Mouse (Mus musculus) mouse trophoblast stem cell (cell line): ENCODE measurements at regions not wholly inside any gene's neighbourhood (a gene's known extent, or its start where the extent isn't known, plus 50 kb on each side); places are given as distances from the start of the nearest gene placed in this dataset.

Experiments used
- in situ Hi-C, 2 experiments: fragments of 300-500 bp; cut with MseI, MboI; formaldehyde crosslinking; loops; 2 replicates in 1 of 2; 3 replicates in 1 of 2; pipeline ENCODE4 v1.15.1; 2025

DNA sequence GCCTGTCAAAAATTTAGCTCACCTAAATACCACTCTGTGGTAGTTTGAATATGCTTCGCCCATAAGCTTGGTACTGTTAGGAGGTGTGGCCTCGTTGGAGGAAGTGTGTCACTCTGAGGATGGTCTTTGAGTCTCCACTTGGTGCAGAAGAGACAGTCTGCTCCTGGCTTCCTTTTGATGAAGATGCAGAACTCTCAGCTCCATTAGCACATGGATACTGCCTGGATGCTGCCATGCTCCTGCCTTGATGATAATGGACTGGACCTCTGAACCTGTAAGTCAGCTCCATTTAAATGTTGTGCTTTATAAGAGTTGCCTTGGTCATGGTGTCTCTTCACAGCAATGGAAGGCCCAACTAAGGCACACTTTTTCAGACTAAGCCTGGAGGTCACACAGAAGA, 56.9 kb upstream of the Pik3r1 start:
- in situ Hi-C loops, result no loop called here

DNA sequence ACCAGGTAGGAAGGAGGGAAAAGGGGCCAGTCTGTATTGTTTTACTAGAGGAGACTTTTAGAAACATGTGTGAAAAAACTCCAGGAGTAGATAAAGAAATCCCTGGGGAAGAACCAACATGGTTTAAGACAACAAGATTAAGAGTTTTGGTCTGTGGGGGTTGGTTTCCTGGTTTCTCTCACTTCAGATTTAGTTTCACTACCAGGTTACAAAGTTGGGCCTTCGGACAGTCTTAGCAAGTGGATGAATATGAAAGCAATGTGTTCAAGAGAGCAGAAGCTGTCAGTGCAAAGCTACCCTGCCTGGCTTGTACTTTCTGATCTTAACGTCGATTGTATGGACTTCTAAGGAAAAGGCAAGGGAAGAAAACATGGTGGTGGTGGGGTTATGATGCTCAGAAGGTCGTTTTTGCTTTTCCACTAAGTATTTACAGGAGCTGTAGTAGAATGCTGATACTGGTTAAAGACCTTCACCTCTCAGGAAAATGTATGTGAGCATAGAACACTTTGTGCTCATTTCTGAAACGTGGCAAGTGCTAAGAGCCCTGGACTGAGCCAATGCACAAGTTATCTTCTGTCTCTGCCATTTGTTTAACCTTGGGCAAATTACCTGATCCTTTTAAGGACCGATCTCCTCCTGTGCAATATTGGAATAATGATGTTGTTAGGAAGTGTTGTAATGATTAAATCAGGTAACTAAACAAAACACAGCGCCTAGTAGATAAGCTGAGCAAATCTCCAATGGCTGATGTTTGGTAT, 64.0 kb upstream of the Pik3r1 start:
- in situ Hi-C loops, result no loop called here

DNA sequence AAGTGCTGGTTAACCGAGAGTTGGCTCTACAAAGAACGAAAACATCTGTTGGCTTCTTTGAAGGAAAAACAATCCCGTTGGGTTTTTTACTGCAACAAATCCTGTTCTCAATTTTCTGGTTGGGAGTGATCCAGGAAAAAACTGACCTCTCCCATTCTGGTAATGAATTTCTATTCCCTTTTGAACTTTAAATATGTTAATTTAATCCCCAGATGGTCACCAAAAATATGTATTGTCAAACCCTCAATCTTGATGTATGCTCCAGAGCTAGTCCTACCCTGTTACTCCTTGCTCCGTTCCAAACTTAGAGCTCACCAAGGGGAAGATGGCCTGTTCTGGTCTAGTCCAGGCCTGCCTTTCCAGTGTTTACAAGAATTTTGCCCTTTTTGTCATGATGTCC, 66.5 kb upstream of the Pik3r1 start:
- in situ Hi-C loops, result no loop called here

DNA sequence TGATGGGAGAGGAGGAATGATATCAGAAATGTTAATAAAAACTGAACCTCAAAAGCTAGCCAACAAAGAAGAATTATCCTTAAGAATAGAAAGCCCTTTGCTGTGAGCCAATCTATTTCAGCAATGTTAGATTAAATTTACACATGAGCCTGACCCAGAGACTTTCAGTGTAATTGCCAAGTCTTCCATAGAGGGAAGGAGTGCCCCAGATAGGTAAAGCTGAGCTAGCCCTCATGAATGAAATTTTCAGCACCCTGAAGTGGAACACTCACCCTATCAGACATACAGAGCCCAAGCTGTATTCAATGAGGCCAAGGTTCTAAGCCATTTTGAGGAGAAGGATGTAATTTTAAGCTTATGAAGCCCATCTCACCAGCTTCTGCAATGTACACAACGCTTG, 69.0 kb upstream of the Pik3r1 start:
- in situ Hi-C loops, result no loop called here

DNA sequence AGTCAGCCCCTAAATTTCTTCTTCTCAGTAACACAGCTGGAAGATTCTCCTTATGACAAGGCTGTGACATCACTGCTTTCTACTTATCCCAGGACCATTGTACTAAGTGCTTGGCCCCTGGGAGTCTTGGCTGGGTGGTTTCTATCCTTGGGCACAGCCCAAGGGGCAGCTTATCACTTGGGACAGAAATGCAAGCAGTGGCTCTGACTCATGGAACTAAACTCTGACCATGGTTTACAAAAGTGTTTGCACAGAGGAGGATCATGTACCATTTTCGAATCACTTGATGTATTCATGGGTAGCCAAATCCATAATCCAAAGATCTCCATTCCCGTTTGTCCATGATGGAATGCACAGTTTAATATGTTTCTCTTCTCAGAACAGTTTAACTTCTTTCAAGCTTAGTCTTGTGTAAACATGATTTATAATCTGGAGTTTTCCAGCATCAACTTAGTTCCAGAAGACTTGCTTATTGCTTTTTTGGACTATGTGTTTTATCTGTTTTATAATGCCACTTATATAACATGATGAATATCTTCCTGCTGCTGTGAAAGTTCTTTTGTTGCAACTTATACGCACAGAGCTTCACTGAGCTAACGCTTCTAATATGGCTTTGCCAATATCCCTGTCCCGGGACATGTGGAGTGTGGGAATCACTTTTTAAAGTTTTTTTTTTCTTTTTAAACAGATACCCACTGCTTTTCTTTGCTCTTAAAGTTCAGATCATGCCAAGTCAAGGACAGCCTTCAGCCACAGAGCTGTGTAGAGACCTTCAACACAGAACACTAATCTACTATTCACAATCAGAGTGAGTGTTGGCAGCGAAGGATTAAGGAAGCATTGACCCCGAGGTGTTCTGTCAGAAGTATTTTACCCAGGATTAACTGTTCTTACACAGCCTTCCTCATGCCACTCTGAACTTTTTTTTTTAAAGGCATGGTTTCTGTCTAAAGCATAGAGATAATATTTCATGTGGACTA, 76.7 kb upstream of the Pik3r1 start:
- in situ Hi-C loops, result no loop called here

DNA sequence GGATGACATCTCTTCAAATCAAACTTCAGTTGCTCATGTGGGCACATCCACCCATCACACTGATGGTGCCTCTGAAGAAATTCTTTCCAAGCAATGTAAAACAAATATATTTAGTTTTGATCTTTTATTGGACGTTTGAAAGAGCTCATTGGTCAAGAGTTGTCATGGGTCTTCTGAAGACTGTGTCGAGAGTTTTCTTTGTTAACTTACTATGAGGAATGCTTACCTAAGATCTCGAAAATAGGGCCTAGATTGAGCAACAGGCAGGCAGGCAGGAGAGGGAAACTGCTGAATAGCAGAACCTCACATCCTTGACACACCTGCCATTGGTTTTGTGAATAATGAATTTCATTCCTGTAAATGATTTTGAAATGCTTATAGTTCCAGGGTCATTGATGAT, 78.0 kb upstream of the Pik3r1 start:
- in situ Hi-C loops, result no loop called here

DNA sequence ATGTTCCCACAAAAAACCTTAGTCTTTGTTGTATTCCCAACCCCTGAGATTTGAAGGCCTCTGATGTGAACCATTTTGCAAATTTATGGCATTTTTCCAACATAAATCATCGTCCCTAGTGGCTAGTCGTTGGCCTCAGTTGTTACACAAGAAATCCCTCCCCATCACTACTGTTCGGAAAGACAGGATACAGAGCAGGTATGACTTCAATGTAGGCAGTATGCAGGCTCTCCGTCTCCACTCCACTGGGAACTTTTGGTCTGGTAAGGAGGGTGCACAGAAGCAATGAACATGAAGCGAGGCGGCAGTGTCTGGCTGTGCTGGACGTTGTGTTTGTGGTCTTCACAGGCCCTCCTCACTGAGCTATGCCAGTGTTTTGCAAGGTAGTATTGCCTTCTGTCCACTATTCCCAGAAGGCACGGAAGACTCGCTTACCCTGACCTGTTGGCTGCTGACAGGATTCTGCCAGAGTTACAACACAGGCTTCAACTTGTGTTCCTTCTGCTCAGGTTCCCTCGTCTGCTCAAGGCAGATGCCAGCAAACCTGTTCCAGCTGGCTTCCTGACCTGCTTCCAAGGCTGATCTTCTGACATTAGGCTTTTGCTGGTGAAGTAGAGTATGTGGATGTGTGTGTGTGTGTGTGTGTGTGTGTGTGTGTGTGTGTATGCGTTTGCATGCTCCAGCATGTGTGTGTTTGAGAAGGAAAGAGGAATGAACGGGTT, 80.0 kb upstream of the Pik3r1 start:
- in situ Hi-C loops, result no loop called here

DNA sequence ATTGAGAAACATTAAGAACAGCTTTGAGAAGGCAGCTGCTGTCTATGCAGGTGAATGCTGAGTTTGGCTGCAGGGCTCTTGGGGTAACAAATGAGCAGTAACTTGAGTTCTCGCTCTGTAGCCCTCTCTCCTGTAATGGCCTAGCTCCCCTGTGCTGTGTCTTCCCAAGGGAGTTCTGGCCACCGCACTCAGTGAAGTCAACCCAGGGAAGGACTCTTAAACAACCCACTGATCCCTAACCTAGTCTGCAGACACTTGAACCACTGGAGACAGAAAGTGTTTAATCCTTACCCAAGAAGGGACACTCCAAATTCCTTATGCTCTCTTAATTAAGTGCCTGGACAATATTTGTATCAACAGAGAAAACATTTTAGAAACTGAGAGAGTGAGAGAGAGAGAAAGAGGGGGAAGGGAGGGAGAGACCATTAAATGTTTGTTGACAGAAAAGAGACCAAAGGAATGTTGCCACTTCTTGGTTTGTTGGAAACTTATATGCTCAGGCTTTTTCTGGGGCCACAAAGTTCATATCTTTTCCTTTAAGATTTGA, 80.7 kb upstream of the Pik3r1 start:
- in situ Hi-C loops, result no loop called here

DNA sequence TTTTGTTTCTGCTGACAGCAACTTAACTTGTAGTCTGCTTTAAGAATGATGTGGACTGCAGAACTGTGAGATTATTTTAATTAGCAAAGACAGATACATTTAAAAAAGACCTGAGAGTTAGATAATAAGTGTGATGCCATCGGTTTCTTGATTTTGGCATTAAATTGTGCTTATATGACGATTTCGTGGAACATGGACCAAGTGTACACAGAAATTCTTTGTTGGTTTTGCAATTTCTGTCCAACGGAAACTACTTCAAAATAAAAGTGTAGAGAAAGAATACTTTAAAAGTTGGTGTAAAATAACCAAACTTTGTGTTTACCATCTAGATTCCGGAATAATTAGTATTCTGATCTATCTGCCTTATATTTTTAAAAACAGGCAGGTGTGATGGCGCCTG, 81.4 kb upstream of the Pik3r1 start:
- in situ Hi-C loops, result no loop called here

DNA sequence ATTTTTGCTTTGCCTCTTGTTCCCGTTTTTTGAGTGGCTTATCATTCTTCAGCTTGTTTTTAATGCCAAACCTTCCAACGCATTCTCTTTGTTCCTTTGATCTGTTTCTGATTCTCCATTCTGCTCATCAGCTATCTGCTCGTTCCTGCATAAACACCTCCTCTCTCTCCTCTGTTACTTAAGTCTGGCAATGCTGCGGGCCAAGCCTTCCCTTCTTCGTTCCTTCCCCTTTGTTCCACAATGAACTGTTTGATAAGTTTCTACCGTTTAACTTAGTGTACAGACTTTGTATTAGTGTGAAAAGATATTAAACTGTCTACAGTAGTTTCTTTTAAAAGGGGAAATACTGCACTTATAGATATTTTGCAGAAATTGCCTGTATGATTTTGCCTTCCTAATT, 83.3 kb upstream of the Pik3r1 start:
- in situ Hi-C loops, result no loop called here

DNA sequence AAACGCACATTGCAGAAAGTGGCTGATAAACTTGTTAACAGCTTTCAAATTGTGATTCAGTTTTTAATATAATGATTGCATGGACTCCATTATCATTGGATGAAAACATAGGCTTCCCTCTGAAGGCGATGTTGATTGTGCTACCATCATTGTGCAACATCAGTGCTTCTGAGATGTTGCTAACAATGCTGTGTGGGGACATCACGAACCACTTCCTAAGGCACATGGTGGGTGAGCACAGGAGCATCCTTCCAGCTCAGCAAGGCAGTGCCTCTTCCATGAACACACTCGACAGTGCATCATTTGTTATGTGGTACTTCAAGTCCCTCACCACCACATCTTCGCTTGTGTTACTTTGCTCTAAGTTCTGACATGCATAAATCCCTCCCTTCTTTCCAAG, 84.9 kb upstream of the Pik3r1 start:
- in situ Hi-C loops, result no loop called here

DNA sequence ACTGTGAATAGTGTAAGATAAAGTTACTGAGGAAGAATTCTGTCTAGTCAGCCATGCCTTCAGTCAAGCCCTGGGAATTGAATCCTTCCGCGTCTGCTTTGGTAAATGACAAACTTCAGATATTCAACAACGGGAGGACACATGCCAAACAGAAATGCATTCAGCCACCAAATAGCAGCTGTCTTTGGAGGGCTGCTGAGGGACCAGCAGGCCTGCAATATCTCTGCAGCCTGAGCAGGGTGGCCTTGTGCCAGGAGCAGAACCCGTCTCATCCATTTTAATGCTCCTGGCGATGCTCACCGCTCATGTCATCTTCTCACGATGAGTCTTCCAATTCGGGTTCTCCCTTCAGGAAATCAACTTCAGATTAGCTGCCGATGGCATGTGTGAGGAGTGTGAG, 87.1 kb upstream of the Pik3r1 start:
- in situ Hi-C loops, result no loop called here

DNA sequence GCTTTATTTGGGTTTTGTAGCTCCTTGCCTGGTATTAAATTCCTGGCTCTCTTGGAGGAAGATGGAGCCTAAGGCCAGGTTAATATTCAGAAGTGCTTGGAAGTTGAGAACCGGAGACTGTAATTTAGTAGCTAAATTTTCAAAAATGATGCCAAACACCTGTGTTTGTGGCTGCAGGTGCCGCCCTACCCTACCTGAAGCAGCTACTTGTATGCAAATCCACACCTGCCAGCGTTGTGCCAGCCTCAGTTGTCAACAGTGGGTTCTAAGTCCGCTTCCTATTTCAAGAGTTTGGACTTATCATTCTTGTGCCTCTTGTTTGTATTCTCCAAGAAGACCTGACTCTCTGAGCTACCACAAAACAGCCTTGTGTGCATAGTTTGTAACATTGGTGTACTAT, 92.7 kb upstream of the Pik3r1 start:
- in situ Hi-C loops, result no loop called here

DNA sequence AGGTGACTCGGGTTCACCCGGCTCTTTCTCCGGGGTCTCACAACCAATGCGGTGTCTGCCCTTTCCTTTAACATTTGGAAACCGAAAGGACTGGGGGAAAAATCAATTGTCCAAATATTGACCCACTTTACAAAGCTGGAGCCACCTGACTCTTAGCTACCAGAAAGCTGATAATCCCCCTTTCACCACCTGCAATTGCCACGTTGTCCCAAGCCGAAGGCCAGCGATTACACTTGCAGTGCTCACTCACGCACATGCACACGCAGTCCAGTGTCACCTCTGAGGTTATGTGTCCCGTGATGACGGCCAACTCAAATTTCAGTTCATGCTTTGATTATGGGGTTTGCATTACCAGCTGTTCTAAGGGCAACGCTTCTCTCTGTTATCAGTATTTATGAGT, 94.0 kb upstream of the Pik3r1 start:
- in situ Hi-C loops, result no loop called here

DNA sequence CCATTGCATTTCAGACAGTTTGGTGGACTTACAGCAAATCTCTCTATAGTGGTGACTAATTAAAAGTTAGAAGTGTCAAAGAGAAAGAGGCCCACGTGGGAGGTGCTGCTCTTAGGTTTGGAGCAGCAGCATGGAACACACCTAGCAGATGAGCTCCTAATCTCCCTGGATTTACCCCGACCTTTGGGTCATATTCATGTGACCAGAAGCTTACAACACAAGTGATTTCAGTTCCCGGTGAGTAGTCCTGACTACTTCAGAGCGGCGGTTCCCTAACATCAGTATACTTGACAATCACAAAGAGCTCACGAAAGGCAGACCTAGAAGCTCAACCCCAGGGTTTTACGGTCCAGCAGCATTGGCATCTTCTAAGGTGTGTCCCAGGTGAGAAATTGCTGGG, 95.0 kb upstream of the Pik3r1 start:
- in situ Hi-C loops, result no loop called here

DNA sequence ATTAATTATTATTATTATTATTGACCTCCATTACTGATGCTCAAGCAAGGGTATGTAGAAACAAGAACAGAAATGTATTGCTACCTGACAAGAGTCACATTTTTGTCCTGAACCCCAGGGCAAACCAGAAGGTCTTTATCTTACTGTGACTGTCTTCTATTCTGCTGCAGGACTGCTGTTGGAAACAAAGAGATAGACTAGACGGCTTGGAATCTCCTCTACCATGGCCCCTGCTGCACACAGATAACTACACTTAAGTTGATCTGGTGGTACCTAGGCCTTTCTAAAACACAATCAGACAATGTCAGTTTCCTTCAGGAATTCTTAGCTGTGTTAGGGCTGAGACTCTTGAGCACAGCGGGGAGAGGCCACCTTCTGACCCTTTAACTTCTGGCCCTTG, 95.6 kb upstream of the Pik3r1 start:
- in situ Hi-C loops, result no loop called here

DNA sequence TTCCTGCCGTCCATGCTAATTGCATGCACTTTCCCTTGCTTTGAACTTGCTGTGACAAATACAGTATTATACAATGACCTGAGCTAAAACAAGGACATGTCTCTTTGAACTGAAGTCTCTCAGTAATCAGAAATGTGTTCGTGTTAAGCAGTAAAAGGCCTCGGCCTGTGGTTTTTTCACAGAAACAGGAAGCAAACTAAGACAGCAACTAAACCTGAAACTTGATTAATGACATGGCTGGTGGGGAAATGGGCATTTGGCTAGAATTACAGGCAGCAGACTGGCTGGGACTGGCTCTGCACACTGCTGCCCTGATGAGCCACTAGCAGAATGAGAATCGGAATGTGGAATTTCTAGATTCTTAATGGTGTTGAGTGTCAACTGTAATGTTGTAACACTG, 98.8 kb upstream of the Pik3r1 start:
- in situ Hi-C loops, result no loop called here

DNA sequence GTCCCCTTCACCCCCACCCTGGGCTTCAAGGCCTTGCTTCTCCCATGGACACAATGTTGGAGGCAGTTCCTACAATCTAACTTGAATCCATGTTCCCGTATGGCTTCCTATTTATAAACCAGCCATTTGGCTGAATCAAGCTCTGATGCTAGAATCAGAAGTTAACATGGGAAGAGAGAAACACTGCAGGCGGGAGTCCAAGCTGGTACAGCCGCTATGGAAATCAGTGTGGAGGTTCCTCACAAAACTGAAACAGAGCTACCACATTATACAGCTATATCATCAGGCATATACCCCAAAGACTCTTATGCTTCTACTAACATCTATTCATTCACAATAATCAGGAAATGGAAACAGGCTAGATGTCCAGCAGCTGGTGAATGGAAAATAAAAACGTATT, 106.7 kb upstream of the Pik3r1 start:
- in situ Hi-C loops, result no loop called here

DNA sequence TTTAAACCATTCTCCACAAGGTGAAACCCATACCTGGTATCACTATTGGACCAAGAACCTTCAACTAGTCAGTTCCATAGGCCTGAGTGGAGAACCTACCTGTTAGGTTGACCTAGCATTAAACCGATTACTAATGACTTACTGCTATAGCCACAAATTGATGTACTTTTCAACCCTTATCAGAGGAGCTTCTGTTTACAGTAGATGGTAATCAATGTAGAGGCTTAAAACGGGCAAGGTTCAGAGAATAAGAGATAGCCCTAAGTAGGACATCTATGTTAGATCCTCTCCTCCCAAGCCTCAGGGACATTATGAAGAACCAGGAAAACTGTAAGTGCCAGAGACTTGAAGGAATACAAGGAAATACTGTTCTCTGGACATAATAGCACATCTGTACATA, 108.1 kb upstream of the Pik3r1 start:
- in situ Hi-C loops, result no loop called here

DNA sequence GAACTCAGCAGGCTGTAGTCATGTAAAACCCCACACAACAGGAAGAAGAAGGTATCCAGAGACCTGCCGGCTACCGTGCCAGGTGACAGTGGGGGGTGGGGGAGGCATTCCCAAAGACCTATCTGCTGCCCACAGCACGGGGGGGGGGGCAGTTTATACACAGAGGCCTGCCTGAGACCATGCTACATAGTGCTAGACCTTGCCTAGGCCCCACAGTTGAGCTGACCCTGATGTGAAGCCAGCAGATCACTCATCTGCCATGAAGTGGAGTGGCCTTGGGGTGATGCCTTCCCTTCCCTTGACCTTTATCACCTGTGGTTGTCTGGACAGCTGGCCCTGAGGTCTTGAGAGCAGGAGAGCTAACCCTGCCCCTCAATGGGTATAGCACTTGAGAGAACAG, 108.6 kb upstream of the Pik3r1 start:
- in situ Hi-C loops, result no loop called here

DNA sequence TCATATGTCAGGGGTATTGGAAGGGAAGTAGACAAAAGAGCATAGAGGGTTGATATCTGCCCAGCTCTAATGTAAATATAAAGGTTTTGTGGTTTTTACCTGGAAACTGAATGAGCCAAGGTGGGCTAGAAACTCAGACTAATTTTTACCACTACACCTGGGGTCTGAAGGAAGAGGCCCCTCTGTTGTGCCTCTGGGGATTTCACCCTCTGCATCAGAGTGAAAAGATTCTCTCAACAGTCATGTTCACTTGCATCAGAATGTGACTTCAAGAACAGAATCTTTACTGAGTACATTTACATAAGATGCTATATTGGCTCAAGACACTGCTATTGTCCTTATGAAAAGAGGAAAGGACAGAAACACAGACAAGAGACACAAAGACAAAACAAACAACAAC, 110.2 kb upstream of the Pik3r1 start:
- in situ Hi-C loops, result no loop called here

DNA sequence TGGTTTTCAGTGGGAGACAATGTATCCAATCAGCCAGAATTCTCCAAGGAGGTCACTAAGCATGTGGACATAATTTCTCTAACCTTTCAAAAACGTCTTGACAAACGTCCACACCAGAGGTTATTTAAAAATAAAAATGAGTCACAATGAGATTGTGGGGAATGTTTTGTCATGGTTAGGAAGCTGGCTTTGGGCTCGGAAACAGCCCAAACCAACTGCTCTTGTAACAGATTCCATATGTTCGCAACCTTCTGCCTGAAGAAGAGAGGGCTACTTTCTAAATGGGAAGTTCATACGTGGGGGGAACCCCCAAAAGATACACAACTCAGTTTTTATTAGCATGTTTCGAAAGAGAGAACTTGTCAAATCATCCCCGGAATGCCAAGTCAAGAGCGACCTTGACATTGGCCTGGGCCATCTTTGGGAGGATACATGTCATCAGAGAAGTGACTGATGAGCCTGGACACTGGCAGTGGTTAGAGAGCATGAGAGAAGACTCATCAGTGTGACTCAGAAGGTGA, 111.6 kb upstream of the Pik3r1 start:
- in situ Hi-C loops, result no loop called here
